Mouse (Mus musculus) cerebellum, adult 2 months (tissue): ENCODE results near the gene Thsd7a. TPM values are rescaled to one million over a fixed set of nuclear protein-coding genes. Genes with fewer than 3 reads are reported as not detected.

Experiments
- DNase-seq, 2 experiments: peaks; one replicate each; pipeline ENCODE4 v3.0.0; 2021
- H3K27ac ChIP-seq: fragments of 200-500 bp; 2 replicates; pipeline ENCODE4 v1.5.1; 2012; ENCODE audit warnings: low read length, control low read depth, inconsistent platforms; ENCODE audit not compliant: insufficient read depth
- H3K27me3 ChIP-seq: fragments of 200-500 bp; 2 replicates; pipeline ENCODE4 v1.6.1; 2012; ENCODE audit warnings: inconsistent platforms, mild to moderate bottlenecking, low read length, moderate library complexity; ENCODE audit not compliant: control insufficient read depth, insufficient read depth
- H3K4me1 ChIP-seq: fragments of 200-500 bp; 2 replicates; pipeline ENCODE4 v1.6.1; 2011; ENCODE audit warnings: low read length; ENCODE audit not compliant: control insufficient read depth, insufficient read depth
- H3K4me3 ChIP-seq: fragments of 200-500 bp; replicated peaks from 2 replicates; pipeline ENCODE3; 2011; ENCODE audit warnings: mild to moderate bottlenecking, low read depth, low read length, control low read depth; ENCODE audit not compliant: insufficient read depth
- CTCF ChIP-seq: fragments of 200-500 bp; IDR thresholded peaks from 2 replicates; pipeline ENCODE4 v1.5.1; 2011; ENCODE audit warnings: low read depth, mild to moderate bottlenecking, control low read depth, low read length, moderate library complexity, borderline replicate concordance; ENCODE audit not compliant: insufficient read depth
- POLR2A ChIP-seq: fragments of 200-500 bp; IDR thresholded peaks from 2 replicates; pipeline ENCODE4 v1.6.1; 2011; ENCODE audit warnings: low read length, control low read depth, borderline replicate concordance; ENCODE audit not compliant: insufficient read depth
- WGBS: fragments of 180-500 bp; shearing (Covaris S2); methylation state at CpG from one replicate; pipeline ENCODE4 v1.1.7; 2018; 5-methylcytosine and 5-hydroxymethylcytosine counted together
- polyA plus RNA-seq: library from polyadenylated mRNA; depleted of rRNA; stranded (reverse); fragments of >200 nt; gene quantifications from 2 replicates; pipeline ENCODE4 v1.2.3, GENCODE M21; 2012; rRNA removed

Gene Thsd7a
- 10.4 and 10.9 TPM in 2 replicates for polyA plus RNA-seq

DNA sequence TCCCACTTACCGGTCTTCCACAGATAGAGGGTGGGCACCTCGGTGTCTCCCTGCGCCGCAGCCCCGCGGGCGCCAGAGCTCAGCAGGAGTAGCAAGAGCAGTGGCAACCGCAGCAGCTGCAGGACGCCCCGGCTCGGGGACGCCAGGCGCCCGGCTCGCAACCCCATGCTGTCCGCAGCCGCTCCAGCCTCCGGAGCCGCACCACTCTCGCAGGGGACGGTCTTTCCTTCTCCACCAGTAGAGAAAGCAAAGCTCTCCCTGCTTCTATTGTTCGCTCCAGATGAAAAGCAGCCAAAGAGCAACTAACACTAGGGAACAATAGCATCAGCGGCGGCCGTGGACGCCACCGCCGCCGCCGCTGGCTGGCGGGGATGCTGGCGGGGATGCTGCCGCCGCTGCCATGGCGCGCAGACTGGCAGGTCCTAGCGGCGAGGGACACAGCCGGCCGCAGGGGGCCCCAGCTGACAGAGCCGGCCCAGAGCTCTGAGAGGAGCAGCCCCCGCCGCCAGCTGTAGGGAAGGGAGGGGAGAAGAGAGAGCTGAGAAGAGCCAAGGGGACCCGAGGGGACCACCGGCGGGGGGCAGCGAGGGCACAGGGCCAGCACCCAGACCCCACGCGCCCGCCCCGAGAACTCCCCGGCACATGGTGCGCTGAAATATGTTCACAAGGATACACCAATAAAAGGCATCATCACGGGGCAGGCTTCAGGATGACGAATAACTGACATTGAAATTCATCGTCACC lies at the start of gene Thsd7a:
TSS of gene Thsd7a (minus strand) at position 624 of the 744 bp plus-strand sequence.
- no peak within 1 kb of the TSS for H3K27ac ChIP-seq
- no peaks in the 10 kb centered on the region for H3K4me1 ChIP-seq
- H3K4me3 ChIP-seq = peak within 1 kb of the TSS; percentile 51
- TF ChIP-seq POLR2A (no peak), CTCF (no peak)
- H3K27me3 ChIP-seq = no peaks in the 10 kb centered on the region
- DNase-seq = peak; percentile 42 to 58
- under 1% methylated on average over 56 of the region's 56 CpGs for WGBS

DNA sequence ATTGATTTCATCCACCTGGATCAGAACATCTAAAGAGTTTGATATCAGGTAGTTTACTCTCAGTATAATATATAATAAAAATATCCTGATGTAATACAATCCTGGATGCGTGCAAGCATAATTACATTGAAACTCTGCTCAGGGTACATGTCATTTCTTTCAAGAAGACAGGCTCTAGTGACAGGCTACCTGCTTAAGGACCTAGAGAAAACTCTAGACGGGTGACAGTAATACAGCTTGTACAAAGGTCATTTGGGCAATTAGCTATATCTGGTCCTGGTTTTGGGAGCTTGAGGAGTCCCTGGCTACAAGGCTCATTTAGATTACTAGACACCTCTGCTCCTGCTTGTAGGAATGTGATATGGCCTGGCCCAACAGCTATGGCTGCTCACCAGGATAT lies 37.9 kb upstream of the Thsd7a start:
- Histone ChIP-seq H3K27ac (no peak overlapping the region), H3K4me3 (no peak overlapping the region), H3K27me3 (no peaks in the 10 kb centered on the region), H3K4me1 (no peaks in the 10 kb centered on the region)
- 80% methylated on average over 2 of the region's 2 CpGs for WGBS
- TF ChIP-seq POLR2A = no peak
- TF ChIP-seq CTCF = no peak
- DNase-seq = no peak

GRCm38 (mm10) chr6:12786378-12786982 lies 37.3 kb upstream of the Thsd7a start:
- H3K4me1 ChIP-seq = no peaks in the 10 kb centered on the region
- 22% methylated on average over 2 of the region's 2 CpGs for WGBS

DNA sequence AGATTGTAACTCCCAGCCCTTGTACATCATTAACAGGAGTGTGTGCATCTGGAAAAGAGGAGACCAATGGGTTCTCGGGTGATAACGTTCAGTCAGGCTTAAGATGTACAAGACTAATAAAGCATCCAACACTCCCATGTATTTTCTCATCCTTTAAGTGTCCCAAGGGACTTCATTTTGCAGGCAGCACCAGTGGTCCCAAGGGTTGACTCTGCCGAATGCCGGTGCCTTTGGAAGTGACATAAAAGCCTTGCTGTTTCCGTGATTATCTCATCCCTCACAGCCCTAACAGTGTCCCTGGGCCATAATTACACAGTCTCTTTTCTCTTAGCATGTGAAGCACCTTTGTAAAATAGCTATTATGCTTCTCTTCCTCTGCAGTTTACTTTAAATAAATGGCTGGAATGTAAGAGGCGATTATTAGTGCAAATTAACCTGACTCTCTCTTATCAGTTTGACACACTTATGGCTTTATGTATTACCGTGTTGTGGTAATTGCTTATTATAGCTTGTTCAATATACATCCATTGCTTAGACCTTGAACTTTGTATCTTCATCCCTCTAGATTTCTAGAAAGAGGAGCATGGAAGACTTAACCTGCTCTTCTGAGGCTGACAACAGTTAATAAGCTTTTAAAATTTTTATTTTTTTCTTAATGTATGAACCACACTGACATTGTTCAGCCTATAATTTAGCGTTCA lies 35.9 kb upstream of the Thsd7a start:
- Histone ChIP-seq H3K27me3 (no peaks in the 10 kb centered on the region), H3K4me1 (no peaks in the 10 kb centered on the region), H3K4me3 (no peak overlapping the region), H3K27ac (no peak overlapping the region)
- WGBS = 83% methylated on average over 8 of the region's 8 CpGs
- TF ChIP-seq CTCF = no peak
- DNase-seq = no peak

More at GRCm38 (mm10) chr6:12786378-12786982, 37.3 kb upstream of the Thsd7a start:
- Histone ChIP-seq H3K27ac (no peak overlapping the region), H3K4me3 (no peak overlapping the region), H3K27me3 (no peaks in the 10 kb centered on the region)
- no peak for DNase-seq
- TF ChIP-seq POLR2A (no peak), CTCF (no peak)

DNA sequence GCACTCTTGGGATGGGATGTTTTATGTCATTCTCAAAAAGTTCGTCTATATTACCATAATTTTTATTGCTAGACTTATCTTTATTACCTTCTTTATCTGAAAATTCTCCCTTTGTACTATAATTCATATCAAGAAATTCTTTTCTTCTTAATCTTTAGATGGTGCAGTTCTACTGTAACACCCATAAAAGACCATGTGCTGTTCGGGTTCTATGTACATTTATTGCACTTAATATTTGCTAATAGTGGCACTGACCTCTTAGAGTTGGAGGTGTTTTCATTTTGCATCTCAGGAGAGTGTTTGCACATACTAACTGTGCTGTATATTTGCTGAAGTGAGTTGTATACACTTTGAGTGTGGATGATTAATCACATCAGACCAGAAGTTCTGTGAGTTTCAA lies 23.6 kb upstream of the Thsd7a start:
- Histone ChIP-seq H3K4me1 (no peaks in the 10 kb centered on the region), H3K27ac (no peak overlapping the region), H3K27me3 (no peaks in the 10 kb centered on the region), H3K4me3 (no peak overlapping the region)
- TF ChIP-seq CTCF (no peak), POLR2A (no peak)
- no peak for DNase-seq
- WGBS = 84% methylated on average over 2 of the region's 2 CpGs

DNA sequence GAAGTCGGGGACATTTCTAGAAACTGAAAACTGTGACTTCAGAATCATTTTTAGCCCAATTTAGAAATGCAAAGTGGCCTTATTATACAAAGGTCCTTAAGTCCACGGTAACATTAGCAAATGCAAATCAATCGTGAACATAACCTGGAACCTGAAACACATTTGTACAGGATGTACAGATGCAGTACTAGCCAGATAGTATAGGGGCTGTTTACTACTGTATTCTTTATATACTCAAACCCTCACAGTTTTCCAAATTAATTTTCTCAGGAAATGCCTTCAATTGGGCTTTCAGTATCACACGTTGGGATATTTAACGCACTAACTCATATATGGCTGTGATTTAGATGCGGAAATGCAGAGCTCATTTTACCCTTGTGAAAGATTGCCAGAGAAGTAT lies 16.0 kb upstream of the Thsd7a start:
- TF ChIP-seq POLR2A (no peak), CTCF (no peak)
- WGBS = 74% methylated on average over 6 of the region's 6 CpGs
- no peak for DNase-seq
- H3K27ac ChIP-seq = no peak overlapping the region
- H3K27me3 ChIP-seq = no peaks in the 10 kb centered on the region
- no peaks in the 10 kb centered on the region for H3K4me1 ChIP-seq
- no peak overlapping the region for H3K4me3 ChIP-seq

- H3K4me1 ChIP-seq = no peaks in the 10 kb centered on the region
- no peak overlapping the region for H3K27ac ChIP-seq
- 68% methylated on average over 1 of the region's 1 CpGs for WGBS
- H3K4me3 ChIP-seq = no peak overlapping the region
- TF ChIP-seq POLR2A = no peak
- no peak for TF ChIP-seq CTCF
- no peaks in the 10 kb centered on the region for H3K27me3 ChIP-seq
- no peak for DNase-seq
These were observed 15.4 kb upstream of the Thsd7a start for GRCm38 (mm10) chr6:12764606-12765005.
